Mouse (Mus musculus) kidney, postnatal 0 days (tissue): ENCODE results near the gene Cacul1. TPM values are rescaled to one million over a fixed set of nuclear protein-coding genes. Genes with fewer than 3 reads are reported as not detected.
A peak's percentile ranks its signal among the peaks of the same experiment; 100 is the strongest.

Experiments used
- ATAC-seq: fragments of 200-750 bp; cut with Nextera tagmentation; replicated peaks from 2 replicates; pipeline ENCODE4 v1.8.0; 2017; ENCODE audit warnings: low read depth, moderate number of reproducible peaks, moderate TSS enrichment, moderate library complexity; ENCODE audit not compliant: low FRiP score
- DNase-seq: peaks from one replicate; pipeline ENCODE4 v3.0.0-alpha.2; 2016; ENCODE audit warnings: low spot score
- H3K27ac ChIP-seq: fragments of 300-500 bp; sonication (generic); 2 replicates; pipeline ENCODE4 v1.5.1; 2014; ENCODE audit warnings: mild to moderate bottlenecking
- H3K27me3 ChIP-seq: fragments of 300-500 bp; sonication (generic); 2 replicates; pipeline ENCODE4 v1.6.1; 2014; ENCODE audit warnings: low read length, mixed read lengths; ENCODE audit not compliant: insufficient read depth
- H3K36me3 ChIP-seq: fragments of 300-500 bp; sonication (generic); 2 replicates; pipeline ENCODE4 v1.6.1; 2014; ENCODE audit warnings: low read length, mixed read lengths; ENCODE audit not compliant: insufficient read depth
- H3K4me1 ChIP-seq: fragments of 300-500 bp; sonication (generic); replicated peaks from 2 replicates; pipeline ENCODE4 v1.6.1; 2014; ENCODE audit warnings: antibody characterized with exemption, low read length, mixed read lengths; ENCODE audit not compliant: insufficient read depth
- H3K4me2 ChIP-seq: fragments of 300-500 bp; sonication (generic); 2 replicates; pipeline ENCODE4 v1.6.1; 2014; ENCODE audit warnings: mild to moderate bottlenecking, low read length, moderate library complexity, mixed read lengths
- H3K4me3 ChIP-seq: fragments of 300-500 bp; sonication (generic); replicated peaks from 2 replicates; pipeline ENCODE4 v1.5.1; 2014; ENCODE audit warnings: low read depth, low read length
- H3K9ac ChIP-seq: fragments of 300-500 bp; sonication (generic); 2 replicates; pipeline ENCODE4 v1.6.1; 2014; ENCODE audit warnings: low read depth, low read length
- H3K9me3 ChIP-seq: fragments of 300-500 bp; sonication (generic); replicated peaks from 2 replicates; pipeline ENCODE4 v1.6.1; 2016; ENCODE audit warnings: low read length, inconsistent platforms, mixed read lengths
- CTCF ChIP-seq: IDR thresholded peaks from 2 replicates; pipeline ENCODE4 v1.5.1; 2016; ENCODE audit warnings: antibody characterized with exemption, low read depth, mild to moderate bottlenecking, moderate library complexity
- WGBS: fragments of 180-500 bp; shearing (Covaris S2); extraction: QIAGEN DNeasy Blood & Tissue Kit; methylation state at CpG from one replicate; pipeline ENCODE4 v1.1.7; 2014; 5-methylcytosine and 5-hydroxymethylcytosine counted together
- polyA plus RNA-seq: library from polyadenylated mRNA; unstranded; fragments of >200 nt; fragmentation: Nextera tagmentation; extraction: Ambion mirVana; gene quantifications from 2 replicates; pipeline ENCODE4 v1.2.1, GENCODE M21; 2015

Gene Cacul1
- 17.8 and 20.0 TPM in 2 replicates for polyA plus RNA-seq

GRCm38 (mm10) chr19:60580582-60581339 lies at the start of gene Cacul1:
TSS of gene Cacul1 (minus strand) at chr19:60581025.
- Histone ChIP-seq H3K36me3 (no peaks in the 10 kb centered on the region), H3K4me3 (peak within 1 kb of the TSS; percentile 83), H3K27me3 (no peaks in the 10 kb centered on the region), H3K9me3 (no peaks in the 10 kb centered on the region), H3K4me2 (peak within 1 kb of the TSS; percentile 68), H3K27ac (peak within 1 kb of the TSS; percentile 94), H3K4me1 (peaks cover 11% of the 10 kb centered on the region; the same call in 1 of the 2 replicates), H3K9ac (peak within 1 kb of the TSS; percentile 91)
- DNase-seq (peak; percentile 100), ATAC-seq (peak; percentile 99)
- TF ChIP-seq CTCF: no peak
- WGBS: under 1% methylated on average over 61 of the region's 64 CpGs

- H3K4me1 ChIP-seq: no peaks in the 10 kb centered on the region
- H3K9me3 ChIP-seq: no peaks in the 10 kb centered on the region
- no peak for ATAC-seq
- no peak for TF ChIP-seq CTCF
- no peak overlapping the region for H3K27ac ChIP-seq
- no peak overlapping the region for H3K4me3 ChIP-seq
- H3K27me3 ChIP-seq: no peaks in the 10 kb centered on the region
- DNase-seq: no peak
- H3K9ac ChIP-seq: no peak overlapping the region
- no peak overlapping the region for H3K4me2 ChIP-seq
- 67% methylated on average over 4 of the region's 4 CpGs for WGBS
- no peaks in the 10 kb centered on the region for H3K36me3 ChIP-seq
Measured at GRCm38 (mm10) chr19:60619420-60619819, 38.6 kb upstream of the Cacul1 start.

GRCm38 (mm10) chr19:60617007-60617406 lies 36.2 kb upstream of the Cacul1 start:
- Histone ChIP-seq H3K36me3 (no peaks in the 10 kb centered on the region), H3K9ac (no peak overlapping the region), H3K4me1 (no peaks in the 10 kb centered on the region), H3K4me2 (no peak overlapping the region), H3K4me3 (no peak overlapping the region), H3K27ac (no peak overlapping the region), H3K9me3 (no peaks in the 10 kb centered on the region), H3K27me3 (no peaks in the 10 kb centered on the region)
- ATAC-seq: no peak
- no peak for TF ChIP-seq CTCF
- 19% methylated on average over 1 of the region's 1 CpGs for WGBS
- DNase-seq: no peak

- WGBS: 69% methylated on average over 5 of the region's 5 CpGs
- no peak overlapping the region for H3K27ac ChIP-seq
- no peak overlapping the region for H3K9ac ChIP-seq
- no peaks in the 10 kb centered on the region for H3K9me3 ChIP-seq
- no peak for ATAC-seq
- no peak for DNase-seq
- H3K4me2 ChIP-seq: no peak overlapping the region
- TF ChIP-seq CTCF: no peak
- H3K36me3 ChIP-seq: no peaks in the 10 kb centered on the region
- H3K27me3 ChIP-seq: no peaks in the 10 kb centered on the region
- no peak overlapping the region for H3K4me3 ChIP-seq
- H3K4me1 ChIP-seq: no peaks in the 10 kb centered on the region
Measured at GRCm38 (mm10) chr19:60615470-60616200, 34.8 kb upstream of the Cacul1 start.

- TF ChIP-seq CTCF: peak; percentile 64
- H3K27ac ChIP-seq: no peak overlapping the region
- H3K4me1 ChIP-seq: no peaks in the 10 kb centered on the region
- DNase-seq: peak; percentile 24
- 44% methylated on average over 12 of the region's 12 CpGs for WGBS
- no peaks in the 10 kb centered on the region for H3K27me3 ChIP-seq
- H3K36me3 ChIP-seq: no peaks in the 10 kb centered on the region
- no peaks in the 10 kb centered on the region for H3K9me3 ChIP-seq
- ATAC-seq: no peak
- H3K9ac ChIP-seq: no peak overlapping the region
- no peak overlapping the region for H3K4me2 ChIP-seq
- H3K4me3 ChIP-seq: no peak overlapping the region
Measured at GRCm38 (mm10) chr19:60611525-60612215, 30.8 kb upstream of the Cacul1 start.

- no peak overlapping the region for H3K27ac ChIP-seq
- H3K27me3 ChIP-seq: no peaks in the 10 kb centered on the region
- no peak overlapping the region for H3K9ac ChIP-seq
- H3K4me3 ChIP-seq: no peak overlapping the region
- ATAC-seq (no peak), DNase-seq (peak; percentile 16)
- no peaks in the 10 kb centered on the region for H3K4me1 ChIP-seq
- H3K36me3 ChIP-seq: no peaks in the 10 kb centered on the region
- H3K9me3 ChIP-seq: no peaks in the 10 kb centered on the region
- TF ChIP-seq CTCF: peak; percentile 64
- 38% methylated on average over 5 of the region's 5 CpGs for WGBS
- H3K4me2 ChIP-seq: no peak overlapping the region
Measured at GRCm38 (mm10) chr19:60608766-60609165, 27.9 kb upstream of the Cacul1 start.
